Mouse (Mus musculus) midbrain, embryonic 16.5 days (tissue): ENCODE measurements at regions not wholly inside any gene's neighbourhood (a gene's known extent, or its start where the extent isn't known, plus 50 kb on each side); places are given as distances from the start of the nearest gene placed in this dataset.

ENCODE experiments used
- ATAC-seq: fragments of 200-750 bp; cut with Nextera tagmentation; 2 replicates; pipeline ENCODE4 v1.8.0; 2017; ENCODE audit warnings: moderate TSS enrichment
- H3K27ac ChIP-seq: fragments of 300-500 bp; sonication (generic); 2 replicates; pipeline ENCODE4 v1.5.1; 2014; ENCODE audit warnings: mild to moderate bottlenecking, low read length, mixed read lengths
- H3K27me3 ChIP-seq: fragments of 300-500 bp; sonication (generic); 2 replicates; pipeline ENCODE4 v1.6.1; 2014; ENCODE audit warnings: low read depth, low read length, mixed read lengths; ENCODE audit not compliant: control insufficient read depth, insufficient read depth
- H3K36me3 ChIP-seq: fragments of 300-500 bp; sonication (generic); 2 replicates; pipeline ENCODE4 v1.6.1; 2014; ENCODE audit warnings: mild to moderate bottlenecking, low read length, moderate library complexity, mixed read lengths; ENCODE audit not compliant: control insufficient read depth, insufficient read depth
- H3K4me1 ChIP-seq: fragments of 300-500 bp; sonication (generic); 2 replicates; pipeline ENCODE4 v1.6.1; 2014; ENCODE audit warnings: mild to moderate bottlenecking, low read length, mixed read lengths; ENCODE audit not compliant: control insufficient read depth, insufficient read depth
- H3K4me2 ChIP-seq: fragments of 300-500 bp; sonication (generic); 2 replicates; pipeline ENCODE4 v1.6.1; 2014; ENCODE audit warnings: mild to moderate bottlenecking, low read length, mixed read lengths
- H3K4me3 ChIP-seq: fragments of 300-500 bp; sonication (generic); 2 replicates; pipeline ENCODE4 v1.5.1; 2014; ENCODE audit warnings: low read depth, mild to moderate bottlenecking, low read length, moderate library complexity, mixed read lengths
- H3K9ac ChIP-seq: fragments of 300-500 bp; sonication (generic); 2 replicates; pipeline ENCODE4 v1.6.1; 2014; ENCODE audit warnings: low read depth, low read length, mixed read lengths
- H3K9me3 ChIP-seq: fragments of 300-500 bp; sonication (generic); replicated peaks from 2 replicates; pipeline ENCODE4 v1.6.1; 2014; ENCODE audit warnings: mild to moderate bottlenecking, low read length, mixed read lengths; ENCODE audit not compliant: control insufficient read depth, poor library complexity, severe bottlenecking
- WGBS: fragments of 180-500 bp; shearing (Covaris S2); extraction: QIAGEN DNeasy Blood & Tissue Kit; methylation state at CpG from one replicate; pipeline ENCODE4 v1.1.7; 2014; 5-methylcytosine and 5-hydroxymethylcytosine counted together

DNA sequence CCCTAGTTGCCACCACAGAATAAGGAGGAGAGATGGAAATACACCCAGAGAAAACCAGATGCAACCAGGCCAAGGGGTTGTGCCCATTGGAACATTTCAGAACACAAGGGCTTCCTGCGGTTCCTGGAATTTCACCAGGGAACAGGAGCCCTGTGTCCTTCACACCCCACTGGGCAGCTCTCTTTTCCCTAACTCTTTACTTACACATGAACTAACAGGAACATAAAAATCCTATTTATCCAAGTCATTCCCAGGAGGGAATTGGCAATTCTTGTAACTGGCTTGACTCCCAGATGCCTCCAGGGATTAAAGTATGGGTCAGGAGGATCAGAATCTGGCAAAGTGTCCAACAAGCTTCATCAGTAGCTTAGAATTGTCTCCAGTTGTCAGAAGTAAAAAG lies 62.2 kb upstream of the Glycam1 start:
- H3K4me2 ChIP-seq = no peak overlapping the region
- WGBS = 50% methylated on average over 1 of the region's 1 CpGs
- H3K9me3 ChIP-seq = no peaks in the 10 kb centered on the region
- ATAC-seq = peak; percentile 25; the same call in 1 of the 2 replicates
- H3K4me1 ChIP-seq = no peaks in the 10 kb centered on the region
- no peaks in the 10 kb centered on the region for H3K27me3 ChIP-seq
- no peak overlapping the region for H3K4me3 ChIP-seq
- no peak overlapping the region for H3K9ac ChIP-seq
- H3K27ac ChIP-seq = no peak overlapping the region
- H3K36me3 ChIP-seq = no peaks in the 10 kb centered on the region
